Mouse (Mus musculus) hindbrain, postnatal 0 days (tissue): ENCODE results near the gene Nfe2. TPM values are rescaled to one million over a fixed set of nuclear protein-coding genes. Genes with fewer than 3 reads are reported as not detected.
A peak's percentile ranks its signal among the peaks of the same experiment; 100 is the strongest.
"Not testable (repeated sequence)": the region's sequence is repeated elsewhere in the genome, so short reads cannot be mapped to it uniquely, and the experiment has no call there.

ENCODE experiments used
- ATAC-seq: fragments of 200-750 bp; cut with Nextera tagmentation; 2 replicates; pipeline ENCODE4 v1.8.0; 2017; ENCODE audit warnings: mild to moderate bottlenecking, moderate TSS enrichment, moderate library complexity
- DNase-seq: peaks from one replicate; pipeline ENCODE4 v3.0.0-alpha.2; 2015; ENCODE audit warnings: low spot score
- H3K27ac ChIP-seq: fragments of 300-500 bp; sonication (generic); 2 replicates; pipeline ENCODE4 v1.5.1; 2014; ENCODE audit warnings: mild to moderate bottlenecking
- H3K27me3 ChIP-seq: fragments of 300-500 bp; sonication (generic); 2 replicates; pipeline ENCODE4 v1.6.1; 2014; ENCODE audit warnings: low read length, mixed read lengths; ENCODE audit not compliant: insufficient read depth
- H3K36me3 ChIP-seq: fragments of 300-500 bp; sonication (generic); 2 replicates; pipeline ENCODE4 v1.6.1; 2014; ENCODE audit warnings: low read length, mixed read lengths; ENCODE audit not compliant: insufficient read depth
- H3K4me1 ChIP-seq: fragments of 300-500 bp; sonication (generic); 2 replicates; pipeline ENCODE4 v1.6.1; 2014; ENCODE audit warnings: antibody characterized with exemption, low read length, mixed read lengths; ENCODE audit not compliant: insufficient read depth
- H3K4me2 ChIP-seq: fragments of 300-500 bp; sonication (generic); 2 replicates; pipeline ENCODE4 v1.6.1; 2014; ENCODE audit warnings: low read depth, mild to moderate bottlenecking, low read length, moderate library complexity, mixed read lengths
- H3K4me3 ChIP-seq: fragments of 300-500 bp; sonication (generic); 2 replicates; pipeline ENCODE4 v1.5.1; 2014; ENCODE audit warnings: low read length
- H3K9ac ChIP-seq: fragments of 300-500 bp; sonication (generic); replicated peaks from 2 replicates; pipeline ENCODE4 v1.6.1; 2014; ENCODE audit warnings: mild to moderate bottlenecking, low read length, moderate library complexity, mixed read lengths
- H3K9me3 ChIP-seq: fragments of 300-500 bp; sonication (generic); 2 replicates; pipeline ENCODE4 v1.6.1; 2016; ENCODE audit warnings: low read length, mixed read lengths
- CTCF ChIP-seq: IDR thresholded peaks from 2 replicates; pipeline ENCODE4 v1.5.1; 2016; ENCODE audit warnings: antibody characterized with exemption, control low read depth, low read depth
- WGBS: fragments of 180-500 bp; shearing (Covaris S2); extraction: QIAGEN DNeasy Blood & Tissue Kit; methylation state at CpG from one replicate; pipeline ENCODE4 v1.1.7; 2014; 5-methylcytosine and 5-hydroxymethylcytosine counted together
- polyA plus RNA-seq: library from polyadenylated mRNA; unstranded; fragments of >200 nt; fragmentation: Nextera tagmentation; extraction: Ambion mirVana; gene quantifications from 2 replicates; pipeline ENCODE4 v1.2.1, GENCODE M21; 2015
- total RNA-seq: library from RNA; depleted of rRNA; stranded (reverse); fragments of >200 nt; gene quantifications from 2 replicates; pipeline ENCODE4 v1.2.3, GENCODE M21; 2014

Gene Nfe2
- total and polyA plus RNA-seq, 2 experiments from 2014 or later = 0.33 to 0.63 TPM

DNA sequence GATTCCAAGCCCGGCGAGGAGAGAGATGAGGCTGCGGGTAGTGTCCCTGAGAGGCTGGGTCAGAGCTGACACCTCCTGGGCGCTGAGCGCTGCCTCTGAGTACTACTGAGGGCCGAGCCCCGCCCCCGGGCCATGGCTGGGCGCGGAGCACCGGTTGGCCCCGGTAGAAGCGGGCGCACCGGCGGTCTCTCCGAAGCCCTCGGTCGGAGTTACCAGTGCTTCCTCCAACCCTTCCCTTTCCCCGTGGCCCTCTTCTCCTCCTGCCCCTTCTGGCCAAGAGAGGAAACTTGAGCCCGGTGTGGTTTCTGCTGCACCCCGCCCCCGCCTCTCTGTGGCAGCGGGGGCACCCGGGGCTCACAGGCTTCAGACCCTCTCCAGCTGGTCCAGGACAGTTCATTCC lies 3.0 kb downstream of the Nfe2 start:
- H3K9me3 ChIP-seq = no peaks in the 10 kb centered on the region
- DNase-seq (peak; percentile 32), ATAC-seq (peak; percentile 53)
- TF ChIP-seq CTCF = peak; percentile 42
- H3K36me3 ChIP-seq = no peaks in the 10 kb centered on the region
- 1% methylated on average over 25 of the region's 25 CpGs for WGBS
- no peaks in the 10 kb centered on the region; the same call in 1 of the 2 replicates for H3K4me1 ChIP-seq
- H3K9ac ChIP-seq = peak overlapping the region; percentile 42; the same call in 1 of the 2 replicates
- H3K4me3 ChIP-seq = peak overlapping the region; percentile 35
- H3K4me2 ChIP-seq = peak overlapping the region; percentile 73
- H3K27ac ChIP-seq = no peak overlapping the region
- no peaks in the 10 kb centered on the region for H3K27me3 ChIP-seq

DNA sequence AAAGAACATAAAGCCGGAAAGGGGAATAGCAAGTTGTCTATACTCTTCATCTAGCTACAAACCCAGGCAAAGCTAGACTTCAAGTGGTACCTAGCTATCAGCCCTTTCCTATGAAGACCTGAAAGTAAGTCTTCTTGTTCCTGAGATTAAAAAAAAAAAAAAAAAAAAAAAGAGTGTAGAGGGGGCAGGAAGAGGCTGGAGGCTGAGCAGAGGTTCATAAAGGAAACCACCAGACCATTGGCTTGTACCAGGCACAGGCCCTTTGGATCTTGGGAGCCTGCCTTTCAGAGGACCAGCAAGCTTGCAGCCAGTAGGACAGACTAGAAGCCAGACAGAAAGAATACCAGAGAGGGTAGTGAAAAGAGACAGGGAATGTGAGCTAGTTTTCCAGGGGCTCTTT lies 4.9 kb downstream of the Nfe2 start:
- no peak overlapping the region for H3K4me2 ChIP-seq
- no peak overlapping the region for H3K9ac ChIP-seq
- DNase-seq = no peak
- ATAC-seq = no peak
- WGBS = 100% methylated on average over 1 of the region's 1 CpGs
- TF ChIP-seq CTCF = no peak
- H3K4me3 ChIP-seq = no peak overlapping the region
- H3K4me1 ChIP-seq = no peaks in the 10 kb centered on the region; the same call in 1 of the 2 replicates
- no peaks in the 10 kb centered on the region for H3K9me3 ChIP-seq
- H3K27ac ChIP-seq = no peak overlapping the region
- H3K36me3 ChIP-seq = peaks cover 8% of the 10 kb centered on the region
- no peaks in the 10 kb centered on the region for H3K27me3 ChIP-seq

DNA sequence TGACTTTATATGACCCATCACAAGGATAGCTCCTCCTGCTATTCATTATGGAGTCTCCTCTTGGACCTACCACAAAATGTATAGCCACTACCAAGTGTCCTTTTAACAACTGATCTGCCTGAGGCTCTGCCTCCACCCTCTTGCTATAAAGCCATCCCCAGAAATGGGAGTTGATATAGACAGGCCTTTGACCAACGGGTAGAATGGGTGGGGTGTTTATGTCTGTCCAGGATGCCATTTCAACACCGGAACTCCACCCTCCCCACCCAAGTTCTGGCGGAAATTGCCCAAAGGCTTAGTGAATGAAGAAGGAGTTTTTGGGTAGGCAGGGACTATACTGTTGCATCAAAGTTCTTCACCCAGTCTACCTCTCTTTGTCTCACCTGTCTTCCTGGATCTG lies 5.5 kb downstream of the Nfe2 start:
- H3K9me3 ChIP-seq = no peaks in the 10 kb centered on the region
- no peaks in the 10 kb centered on the region; the same call in 1 of the 2 replicates for H3K4me1 ChIP-seq
- H3K4me3 ChIP-seq = no peak overlapping the region
- no peak overlapping the region for H3K27ac ChIP-seq
- ATAC-seq = no peak
- WGBS = 89% methylated on average over 3 of the region's 3 CpGs
- H3K4me2 ChIP-seq = no peak overlapping the region
- TF ChIP-seq CTCF = no peak
- DNase-seq = no peak
- H3K27me3 ChIP-seq = no peaks in the 10 kb centered on the region
- peaks cover 14% of the 10 kb centered on the region for H3K36me3 ChIP-seq
- H3K9ac ChIP-seq = no peak overlapping the region

DNA sequence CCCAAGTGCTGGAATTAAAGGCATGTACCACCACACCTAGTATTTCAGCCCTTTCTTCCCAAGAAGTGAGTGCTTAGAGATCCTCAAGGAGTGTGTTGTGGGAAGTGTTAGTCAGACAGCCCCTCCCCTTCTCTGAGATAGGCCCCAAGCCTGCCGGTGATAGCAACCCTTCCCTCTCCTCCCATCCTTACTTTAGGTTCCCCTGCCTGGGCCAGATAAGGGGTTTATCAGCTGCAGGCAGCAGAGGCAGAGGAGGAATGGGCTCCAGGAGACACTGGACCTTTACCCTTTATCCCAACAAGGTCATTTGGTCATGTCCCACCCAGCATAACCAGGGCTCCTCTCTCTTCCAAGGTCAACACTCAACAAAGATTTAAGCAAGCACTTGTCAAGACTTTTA lies 6.6 kb downstream of the Nfe2 start:
- Histone ChIP-seq H3K36me3 (peaks cover 25% of the 10 kb centered on the region), H3K4me3 (no peak overlapping the region), H3K27ac (no peak overlapping the region), H3K27me3 (no peaks in the 10 kb centered on the region), H3K9ac (no peak overlapping the region), H3K4me2 (no peak overlapping the region), H3K9me3 (no peaks in the 10 kb centered on the region), H3K4me1 (no peaks in the 10 kb centered on the region; the same call in 1 of the 2 replicates)
- no peak for TF ChIP-seq CTCF
- ATAC-seq (no peak), DNase-seq (no peak)
- 63% methylated on average over 1 of the region's 1 CpGs for WGBS

DNA sequence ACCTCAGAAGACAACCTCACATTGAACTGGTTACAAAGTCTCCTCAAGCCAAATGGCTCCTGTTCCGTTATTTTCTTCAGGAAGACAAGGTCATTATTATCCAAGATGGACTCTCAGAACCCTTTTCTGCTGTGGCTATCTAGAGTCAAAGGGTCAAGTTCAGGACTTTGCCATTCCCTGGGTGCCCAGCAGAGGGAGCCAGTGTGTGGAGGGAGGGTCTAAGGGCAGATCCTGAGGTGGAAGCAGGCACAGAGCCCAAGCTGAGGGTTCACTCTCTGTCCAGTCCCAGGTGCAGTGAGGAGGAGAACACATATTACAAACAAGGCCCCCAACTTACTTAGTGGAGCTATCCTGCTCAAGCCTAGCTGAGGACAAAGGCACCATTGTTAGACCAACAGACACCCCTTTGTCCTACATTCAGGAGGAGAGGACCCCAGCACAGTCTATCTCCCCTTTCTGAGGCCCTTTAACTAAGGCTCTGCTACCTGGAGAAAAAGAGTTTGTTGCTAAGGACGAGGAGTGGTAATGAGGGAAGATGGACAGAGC lies 7.9 kb downstream of the Nfe2 start:
- ATAC-seq (no peak), DNase-seq (peak; percentile 14)
- H3K9me3 ChIP-seq = no peaks in the 10 kb centered on the region
- peaks cover 36% of the 10 kb centered on the region for H3K36me3 ChIP-seq
- H3K4me2 ChIP-seq = no peak overlapping the region
- 21% methylated on average over 2 of the region's 2 CpGs for WGBS
- TF ChIP-seq CTCF = peak; percentile 81
- no peak overlapping the region for H3K27ac ChIP-seq
- no peak overlapping the region for H3K4me3 ChIP-seq
- no peaks in the 10 kb centered on the region for H3K27me3 ChIP-seq
- no peak overlapping the region for H3K9ac ChIP-seq
- H3K4me1 ChIP-seq = no peaks in the 10 kb centered on the region; the same call in 1 of the 2 replicates

DNA sequence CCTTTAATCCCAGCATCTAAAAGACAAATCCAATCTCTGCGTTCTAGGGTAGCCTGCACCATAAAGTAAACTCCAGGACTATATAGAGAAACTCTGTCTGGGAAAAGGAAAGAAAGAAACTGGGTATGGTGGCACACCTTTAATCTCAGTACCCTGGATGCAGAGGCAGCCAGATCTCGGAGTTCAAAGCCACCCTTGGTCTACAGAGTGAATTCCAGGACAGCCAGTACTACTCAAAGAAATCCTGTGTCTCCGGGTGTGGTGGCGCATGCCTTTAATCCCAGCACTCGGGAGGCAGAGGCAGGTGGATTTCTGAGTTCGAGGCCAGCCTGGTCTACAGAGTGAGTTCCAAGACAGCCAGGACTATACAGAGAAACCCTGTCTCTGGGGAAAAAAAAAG lies 8.7 kb downstream of the Nfe2 start:
- WGBS = 85% methylated on average over 6 of the region's 6 CpGs
- not testable (repeated sequence) for H3K27me3 ChIP-seq, H3K4me1 ChIP-seq, H3K9ac ChIP-seq, ATAC-seq, H3K4me3 ChIP-seq, H3K4me2 ChIP-seq, DNase-seq, H3K9me3 ChIP-seq, H3K27ac ChIP-seq
- peaks cover 40% of the 10 kb centered on the region for H3K36me3 ChIP-seq

DNA sequence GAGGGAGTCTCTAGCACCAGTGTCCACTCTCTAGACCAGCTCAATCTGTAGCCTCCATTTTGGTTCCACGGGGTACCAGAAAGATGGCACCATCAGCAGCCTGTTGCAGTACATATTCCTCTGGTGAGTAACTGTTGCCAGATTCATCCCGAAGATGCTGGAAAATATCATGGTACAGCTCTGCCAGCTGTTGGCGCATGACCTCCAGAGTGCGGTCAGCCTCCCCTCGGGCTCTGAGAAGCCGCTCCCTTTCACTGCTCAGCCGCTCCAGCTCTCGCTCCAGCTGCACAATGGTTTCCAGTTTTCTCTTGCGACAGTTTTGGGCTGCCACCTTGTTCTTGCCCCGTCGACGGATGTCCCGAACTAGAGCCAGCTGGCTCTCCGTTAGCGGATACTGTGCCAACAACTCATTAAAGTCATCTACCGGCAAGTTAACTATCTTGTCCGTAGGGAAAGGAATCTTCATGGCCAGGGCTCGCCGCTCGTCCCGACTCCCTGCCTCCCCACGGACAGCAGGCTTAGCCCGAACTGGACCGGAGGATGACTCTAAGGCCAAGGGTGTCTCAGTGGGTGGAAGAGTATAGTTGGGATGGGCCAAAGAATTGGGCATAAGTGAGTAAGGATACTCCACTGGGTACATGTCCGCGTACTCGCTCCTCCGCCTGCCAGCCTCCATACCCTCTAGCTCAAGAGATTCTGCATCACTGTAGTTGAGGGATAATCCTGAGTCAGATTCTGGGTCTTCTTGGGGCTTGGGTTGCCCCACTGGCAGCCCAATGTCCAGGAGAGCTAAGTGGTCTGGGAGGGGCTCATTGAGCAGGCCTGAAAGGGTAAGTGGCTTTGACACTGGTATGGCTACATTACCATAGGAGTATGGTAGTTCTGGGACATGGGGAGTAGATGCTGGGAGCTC lies 9.5 kb downstream of the Nfe2 start:
- ATAC-seq (peak; percentile 44), DNase-seq (peak; percentile 4)
- Histone ChIP-seq H3K27ac (no peak overlapping the region), H3K4me3 (no peak overlapping the region), H3K27me3 (no peaks in the 10 kb centered on the region), H3K4me1 (no peaks in the 10 kb centered on the region), H3K36me3 (peaks cover 44% of the 10 kb centered on the region), H3K9me3 (no peaks in the 10 kb centered on the region), H3K4me2 (no peak overlapping the region), H3K9ac (no peak overlapping the region)
- WGBS = 71% methylated on average over 28 of the region's 28 CpGs
- TF ChIP-seq CTCF = no peak
